Mouse (Mus musculus): ENCODE measurements around the gene Jazf1.

DNA sequence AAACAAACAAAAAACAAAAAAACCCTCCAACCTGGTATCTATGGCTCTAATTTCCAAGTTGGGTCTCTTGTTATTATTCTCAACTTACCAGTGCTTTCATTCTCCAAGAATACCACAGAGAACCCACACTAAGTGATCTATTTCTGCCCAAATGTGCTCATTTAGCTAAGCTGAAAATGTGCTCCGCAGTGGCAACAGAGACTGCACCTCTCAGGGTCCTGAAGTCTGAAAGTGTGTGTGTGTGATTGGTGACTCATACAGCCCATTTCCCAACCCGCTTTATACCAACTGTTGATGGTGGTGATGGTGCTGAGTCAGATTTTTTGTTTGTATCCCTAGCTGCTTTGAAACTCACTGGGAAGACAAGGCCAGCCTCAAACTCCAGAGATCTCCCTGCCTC is 46.4 kb downstream of the Jazf1 start:
- TF ChIP-seq GATA1 (IDR thresholded peaks at IDR 0.05; ENCODE audit: low read length), result no peak
- TF ChIP-seq TAL1 (IDR thresholded peaks at IDR 0.05; ENCODE audit: low read length), result no peak
